Mouse (Mus musculus): ENCODE measurements around the gene Serp2.

The Serp2 gene

DNA sequence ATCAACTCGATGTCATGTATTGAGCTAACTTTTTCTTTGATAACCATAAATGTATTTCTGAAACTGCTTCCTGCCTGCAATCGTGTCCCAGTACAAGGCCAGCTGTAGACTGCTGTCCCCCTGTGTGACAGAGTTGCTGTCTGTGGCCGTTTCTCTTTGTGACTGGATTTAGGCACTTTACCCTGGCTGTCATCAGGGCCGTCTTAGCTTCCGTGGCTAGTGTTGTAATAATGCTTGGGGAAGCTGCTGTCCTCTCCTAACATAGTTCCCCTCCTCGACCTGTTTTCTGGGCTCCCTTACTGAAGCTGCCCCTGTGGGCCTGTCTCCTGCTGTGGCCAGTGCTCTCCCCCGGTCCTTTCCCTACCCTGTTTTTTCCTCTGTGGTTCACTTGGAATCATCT lies 58.5 kb downstream of the Serp2 start:
- DNase-seq (ENCODE audit: low read depth, low spot score) = no peak

DNA sequence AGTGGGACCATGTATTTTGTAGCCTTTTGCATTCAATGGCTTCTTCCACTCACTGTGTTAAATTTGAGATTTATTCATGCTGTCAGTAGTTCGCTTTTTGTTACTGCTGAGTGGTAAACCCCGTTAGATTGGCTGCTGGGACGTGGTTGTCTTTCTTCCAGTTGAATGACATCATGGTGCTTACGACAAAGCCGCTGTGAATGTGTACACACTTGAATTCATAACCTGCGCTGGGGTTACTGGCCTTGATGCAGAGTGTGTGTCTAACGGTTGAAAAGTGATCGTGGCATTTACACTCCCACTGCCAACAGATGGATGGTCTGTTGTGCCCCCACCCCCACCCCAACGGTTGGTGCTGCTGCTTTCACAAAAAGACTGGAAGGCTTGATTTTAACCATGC lies 59.5 kb downstream of the Serp2 start:
- DNase-seq (ENCODE audit: low read depth, low spot score) = no peak

DNA sequence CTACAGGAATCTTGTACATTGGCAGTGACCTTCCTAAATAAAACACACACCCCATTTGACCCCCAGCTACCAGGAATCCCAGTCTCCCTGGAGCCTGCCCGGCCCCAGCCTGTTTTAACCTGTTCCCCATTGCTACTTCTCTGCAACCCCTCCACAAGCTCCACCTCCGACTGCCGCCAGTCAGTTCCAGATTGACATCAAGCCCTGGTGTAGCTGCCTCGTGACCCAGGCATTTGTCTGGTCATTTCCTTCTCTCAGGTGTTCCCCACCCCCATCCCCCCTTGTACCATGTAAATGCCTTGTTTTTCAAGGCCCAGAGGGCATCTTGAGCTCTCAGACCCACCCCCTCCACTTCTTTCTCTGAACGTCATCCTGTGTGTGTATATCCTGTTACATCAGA lies 61.7 kb downstream of the Serp2 start:
- DNase-seq (ENCODE audit: low read depth, low spot score) = no peak

DNA sequence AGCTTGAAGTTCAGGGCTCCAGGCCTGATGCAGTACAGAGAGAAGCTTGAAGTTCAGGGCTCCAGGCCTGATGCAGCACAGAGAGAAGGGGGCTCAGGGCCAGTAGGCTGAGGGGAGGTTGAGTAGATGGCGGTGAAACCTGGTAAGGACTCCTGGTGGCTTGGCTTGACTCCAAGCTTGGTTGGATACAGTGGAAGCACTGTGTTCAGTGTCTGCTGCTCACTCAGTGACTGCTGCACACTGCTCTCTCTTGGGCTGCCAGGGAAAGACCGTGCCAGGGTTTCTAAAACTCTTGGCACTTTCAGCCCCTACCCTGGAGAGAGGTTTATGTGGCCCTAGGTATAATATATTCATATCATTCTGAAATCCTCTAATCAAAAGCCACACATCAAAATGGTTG lies 67.6 kb downstream of the Serp2 start:
- DNase-seq (ENCODE audit: low read depth, low spot score) = no peak

DNA sequence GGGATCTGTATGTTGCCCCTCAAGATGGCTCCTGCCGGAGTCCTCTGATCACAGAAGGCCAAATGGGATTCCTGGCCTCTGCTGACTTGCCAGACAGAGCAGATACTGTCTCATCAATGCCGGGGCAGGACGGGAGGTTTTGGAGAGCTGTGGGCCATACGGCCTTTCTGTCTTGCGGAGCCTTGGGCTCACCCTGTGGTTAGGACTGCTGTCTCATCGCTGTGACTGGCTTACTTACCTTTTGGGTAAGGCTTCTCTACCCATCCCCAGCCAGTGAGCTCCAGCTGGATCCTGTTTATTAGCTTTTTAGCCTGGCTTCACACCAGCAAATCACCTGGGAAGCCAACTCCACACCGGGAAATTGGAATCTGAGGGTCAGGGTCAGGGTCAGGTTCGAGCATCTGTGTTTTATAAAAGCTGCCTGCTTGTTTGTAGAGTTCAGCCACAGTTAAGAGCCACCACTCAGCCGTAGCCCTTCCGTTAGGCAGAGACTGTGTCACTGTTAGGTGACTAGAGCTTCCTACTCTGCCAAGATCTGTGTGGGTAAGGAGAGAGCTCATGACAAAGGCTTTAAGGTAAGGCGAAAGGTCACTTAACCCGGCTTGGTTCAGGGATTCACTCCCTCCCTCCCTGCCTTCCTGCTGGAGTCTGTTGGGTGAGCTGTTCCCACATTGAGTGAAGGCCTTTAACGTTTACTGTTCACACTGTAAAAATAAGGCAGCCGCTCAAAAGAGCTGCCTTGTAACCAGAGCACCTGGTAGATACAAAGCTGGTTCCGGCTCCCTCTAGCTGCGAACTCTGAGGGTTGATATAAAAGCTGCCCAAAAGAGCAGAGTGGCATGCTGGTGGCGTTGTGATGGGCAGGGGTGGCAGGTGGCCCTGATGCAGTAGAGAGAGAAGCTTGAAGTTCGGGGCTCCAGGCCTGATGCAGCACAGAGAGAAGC lies 68.3 kb downstream of the Serp2 start:
- peak; percentile 52 for DNase-seq (ENCODE audit: low read depth, low spot score)

DNA sequence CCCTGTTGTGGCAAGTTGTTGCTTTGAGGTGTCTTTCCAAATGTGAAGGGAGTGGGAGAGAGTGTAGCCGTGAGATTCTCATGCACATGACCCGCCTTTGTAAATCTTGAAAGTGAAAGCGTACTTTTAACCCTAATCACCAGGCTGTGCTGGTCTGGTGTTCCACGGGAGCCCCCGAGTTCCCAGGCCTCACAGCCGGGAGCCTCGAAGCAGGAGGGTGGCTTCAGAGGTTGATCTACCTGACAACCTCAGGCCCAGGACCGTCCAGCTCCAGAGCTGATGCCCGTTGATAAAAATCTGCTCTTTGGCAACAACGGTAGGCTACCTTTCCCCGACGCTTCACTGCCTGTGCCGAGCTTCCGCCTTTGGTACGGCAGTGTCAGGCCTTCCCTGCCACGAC lies 69.1 kb downstream of the Serp2 start:
- DNase-seq (ENCODE audit: low read depth, low spot score) = no peak

DNA sequence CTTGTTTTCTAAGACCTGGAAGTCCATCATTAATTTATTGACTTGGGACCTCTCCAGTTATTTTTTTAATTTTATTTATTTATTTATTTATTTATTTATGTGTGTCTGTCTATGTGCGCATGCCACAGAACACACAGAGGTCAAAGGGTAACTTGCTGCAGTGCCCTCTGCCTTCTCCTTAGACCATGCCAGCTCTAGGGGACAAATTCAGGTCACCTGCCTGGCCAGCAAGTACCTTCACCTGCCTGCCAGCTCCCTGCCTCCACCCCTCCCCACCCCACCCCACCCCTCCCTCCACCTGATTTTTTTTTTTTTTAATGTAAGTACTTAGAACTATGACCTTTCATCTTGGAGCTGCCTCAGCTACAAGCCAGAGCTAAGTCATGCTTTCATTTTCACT lies 73.0 kb downstream of the Serp2 start:
- DNase-seq (ENCODE audit: low read depth, low spot score) = no peak
